Mouse (Mus musculus): Measurements from ENCODE around the gene Tfcp2l1.

DNA sequence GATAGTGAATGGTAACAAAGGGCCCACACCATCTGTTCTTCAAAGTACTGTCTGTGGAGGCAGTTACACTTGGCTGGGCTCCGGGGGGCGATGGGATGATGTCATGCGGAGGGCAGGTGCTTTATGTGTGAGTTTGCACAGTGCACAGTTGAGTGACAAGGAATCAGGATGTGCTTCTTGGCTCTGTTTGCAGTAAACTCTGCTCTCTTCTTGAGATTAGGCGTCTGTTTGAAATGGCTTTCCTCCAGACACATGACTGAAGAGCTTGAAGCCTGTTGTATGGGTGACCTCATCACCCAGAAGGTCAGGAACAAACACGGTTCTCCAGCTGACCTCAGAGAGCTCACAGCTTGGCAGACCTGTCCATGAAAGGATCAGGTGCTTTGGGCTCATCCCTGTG, 38.0 kb upstream of the Tfcp2l1 start:
- no peak for TF ChIP-seq POLR2A (IDR thresholded peaks at IDR 0.05; ENCODE audit: insufficient read depth, low read depth, low read length)
- TF ChIP-seq CTCF (IDR thresholded peaks at IDR 0.05), result no peak
- TF ChIP-seq EP300 (IDR thresholded peaks at IDR 0.05; ENCODE audit: insufficient read depth, low read depth, low read length), result no peak
